Mouse (Mus musculus): ENCODE measurements around the gene Nsf. TPM values are rescaled to one million over a fixed set of nuclear protein-coding genes. Genes with fewer than 3 reads are reported as not detected.

The Nsf gene
- polyA plus RNA-seq, 1 experiment from 2014 or later: 49.7 TPM

GRCm38 (mm10) chr11:103827201-103827600 lies 126.7 kb downstream of the Nsf start:
- no peak overlapping the region for H3K4me3 ChIP-seq
- H3K27me3 ChIP-seq: no peaks in the 10 kb centered on the region
- ATAC-seq (ENCODE audit: insufficient number of reproducible peaks, low FRiP score, low TSS enrichment, low read depth): no peak
- H3K4me2 ChIP-seq: no peak overlapping the region
- no peak overlapping the region for H3K27ac ChIP-seq
- no peaks in the 10 kb centered on the region for H3K4me1 ChIP-seq
- WGBS: 81% methylated on average over 6 of the region's 6 CpGs
- no peak overlapping the region for H3K9ac ChIP-seq
- H3K36me3 ChIP-seq: peaks cover 46% of the 10 kb centered on the region
- no peaks in the 10 kb centered on the region for H3K9me3 ChIP-seq

DNA sequence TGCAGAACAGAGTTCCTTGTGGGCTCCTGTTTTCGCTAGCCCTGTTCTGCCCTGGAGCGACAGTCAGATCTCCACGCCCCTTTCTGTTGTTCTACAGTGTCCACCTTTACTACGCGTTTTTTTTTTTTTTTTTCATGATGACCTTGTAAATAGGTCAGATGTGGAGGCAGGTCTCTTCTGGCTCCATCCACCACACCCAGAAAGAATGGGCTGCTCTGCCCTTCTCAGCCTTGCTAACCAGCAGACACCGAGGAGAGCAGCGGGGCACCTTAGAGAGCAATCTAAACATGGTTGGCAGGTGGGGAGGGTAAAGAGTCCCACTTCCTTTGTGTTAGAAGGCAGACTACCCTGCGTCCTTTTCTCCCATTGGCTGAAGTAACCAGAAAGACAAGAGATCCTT lies 137.1 kb downstream of the Nsf start:
- 75% methylated on average over 8 of the region's 8 CpGs for WGBS
- Histone ChIP-seq H3K9ac (no peak overlapping the region), H3K4me3 (no peak overlapping the region), H3K36me3 (peaks cover 14% of the 10 kb centered on the region), H3K4me2 (no peak overlapping the region), H3K4me1 (no peaks in the 10 kb centered on the region), H3K27me3 (peaks cover 13% of the 10 kb centered on the region), H3K9me3 (no peaks in the 10 kb centered on the region), H3K27ac (no peak overlapping the region)
- ATAC-seq (ENCODE audit: insufficient number of reproducible peaks, low FRiP score, low TSS enrichment, low read depth): no peak

DNA sequence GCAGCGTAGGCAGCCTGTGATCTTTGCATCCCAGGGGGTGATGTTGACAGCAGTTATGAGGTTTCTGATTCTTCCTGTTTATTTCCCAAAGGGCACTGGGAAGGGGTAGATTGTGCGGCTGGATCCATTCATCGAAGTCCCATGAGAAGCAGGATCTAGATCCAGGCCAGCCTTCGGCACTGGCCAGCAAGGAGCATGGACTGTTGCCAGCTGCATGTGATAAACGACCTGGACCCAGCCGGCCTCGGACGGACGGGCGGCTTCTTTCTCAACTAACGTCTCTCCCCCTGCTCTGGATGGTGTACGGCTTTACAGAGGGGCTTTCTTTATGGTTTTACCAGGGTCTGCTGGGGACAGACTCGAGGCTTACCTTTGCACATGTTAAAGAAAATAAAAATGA lies 137.9 kb downstream of the Nsf start:
- Histone ChIP-seq H3K9me3 (no peaks in the 10 kb centered on the region), H3K4me2 (no peak overlapping the region), H3K36me3 (peaks cover 9% of the 10 kb centered on the region), H3K4me1 (no peaks in the 10 kb centered on the region; the same call in 1 of the 2 replicates), H3K4me3 (no peak overlapping the region), H3K27ac (no peak overlapping the region), H3K9ac (no peak overlapping the region), H3K27me3 (peaks cover 20% of the 10 kb centered on the region)
- 38% methylated on average over 13 of the region's 13 CpGs for WGBS
- no peak for ATAC-seq (ENCODE audit: insufficient number of reproducible peaks, low FRiP score, low TSS enrichment, low read depth)

GRCm38 (mm10) chr11:103814808-103815207 lies 139.0 kb downstream of the Nsf start:
- Histone ChIP-seq H3K4me2 (no peak overlapping the region), H3K9me3 (no peaks in the 10 kb centered on the region), H3K4me3 (no peak overlapping the region), H3K9ac (no peak overlapping the region), H3K27me3 (peaks cover 32% of the 10 kb centered on the region), H3K4me1 (peaks cover 9% of the 10 kb centered on the region), H3K36me3 (peaks cover 7% of the 10 kb centered on the region; the same call in 1 of the 2 replicates), H3K27ac (no peak overlapping the region)
- ATAC-seq (ENCODE audit: insufficient number of reproducible peaks, low FRiP score, low TSS enrichment, low read depth): no peak
- WGBS: 33% methylated on average over 3 of the region's 3 CpGs

- WGBS: 70% methylated on average over 25 of the region's 25 CpGs
- H3K36me3 ChIP-seq: no peaks in the 10 kb centered on the region
- ATAC-seq (ENCODE audit: insufficient number of reproducible peaks, low FRiP score, low TSS enrichment, low read depth): no peak
- no peak overlapping the region for H3K4me2 ChIP-seq
- no peak overlapping the region for H3K4me3 ChIP-seq
- no peak overlapping the region for H3K9ac ChIP-seq
- no peaks in the 10 kb centered on the region for H3K9me3 ChIP-seq
- H3K27ac ChIP-seq: no peak overlapping the region
- peaks cover 60% of the 10 kb centered on the region for H3K27me3 ChIP-seq
- peaks cover 21% of the 10 kb centered on the region for H3K4me1 ChIP-seq
These were observed 142.6 kb downstream of the Nsf start for GRCm38 (mm10) chr11:103811246-103811645.

DNA sequence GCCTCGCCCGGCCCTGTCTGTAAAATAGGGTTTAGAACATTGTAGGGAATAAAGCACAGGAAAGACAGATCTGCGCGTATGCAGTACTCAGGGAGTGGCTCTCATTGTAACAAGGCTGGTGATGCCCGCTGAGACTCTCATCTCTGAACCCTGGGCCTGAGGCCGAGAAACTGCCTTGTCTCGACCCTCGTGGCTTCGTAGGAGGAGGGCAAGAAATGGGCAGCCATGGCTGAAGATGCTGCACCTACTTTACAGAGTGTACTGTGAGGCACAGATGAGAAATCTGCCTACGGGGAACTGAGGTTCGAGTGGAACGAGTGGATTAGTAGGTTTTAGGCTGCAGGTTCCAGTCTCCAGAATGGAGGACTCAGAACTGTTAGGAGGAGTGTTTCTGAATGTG lies 143.2 kb downstream of the Nsf start:
- Histone ChIP-seq H3K27ac (no peak overlapping the region), H3K9ac (no peak overlapping the region), H3K9me3 (no peaks in the 10 kb centered on the region), H3K36me3 (no peaks in the 10 kb centered on the region), H3K4me3 (peak overlapping the region; percentile 52), H3K4me2 (peak overlapping the region; percentile 97), H3K27me3 (peaks cover 60% of the 10 kb centered on the region), H3K4me1 (peaks cover 21% of the 10 kb centered on the region)
- WGBS: 30% methylated on average over 12 of the region's 12 CpGs
- ATAC-seq (ENCODE audit: insufficient number of reproducible peaks, low FRiP score, low TSS enrichment, low read depth): no peak

- Histone ChIP-seq H3K36me3 (no peaks in the 10 kb centered on the region), H3K27me3 (peaks cover 60% of the 10 kb centered on the region), H3K4me3 (peak overlapping the region; percentile 52), H3K9me3 (no peaks in the 10 kb centered on the region), H3K4me2 (peak overlapping the region; percentile 97), H3K9ac (peak overlapping the region; percentile 52; the same call in 1 of the 2 replicates), H3K4me1 (peaks cover 21% of the 10 kb centered on the region), H3K27ac (no peak overlapping the region)
- WGBS: under 1% methylated on average over 85 of the region's 107 CpGs
- ATAC-seq (ENCODE audit: insufficient number of reproducible peaks, low FRiP score, low TSS enrichment, low read depth): no peak
These were observed 144.0 kb downstream of the Nsf start for GRCm38 (mm10) chr11:103809611-103810598.

DNA sequence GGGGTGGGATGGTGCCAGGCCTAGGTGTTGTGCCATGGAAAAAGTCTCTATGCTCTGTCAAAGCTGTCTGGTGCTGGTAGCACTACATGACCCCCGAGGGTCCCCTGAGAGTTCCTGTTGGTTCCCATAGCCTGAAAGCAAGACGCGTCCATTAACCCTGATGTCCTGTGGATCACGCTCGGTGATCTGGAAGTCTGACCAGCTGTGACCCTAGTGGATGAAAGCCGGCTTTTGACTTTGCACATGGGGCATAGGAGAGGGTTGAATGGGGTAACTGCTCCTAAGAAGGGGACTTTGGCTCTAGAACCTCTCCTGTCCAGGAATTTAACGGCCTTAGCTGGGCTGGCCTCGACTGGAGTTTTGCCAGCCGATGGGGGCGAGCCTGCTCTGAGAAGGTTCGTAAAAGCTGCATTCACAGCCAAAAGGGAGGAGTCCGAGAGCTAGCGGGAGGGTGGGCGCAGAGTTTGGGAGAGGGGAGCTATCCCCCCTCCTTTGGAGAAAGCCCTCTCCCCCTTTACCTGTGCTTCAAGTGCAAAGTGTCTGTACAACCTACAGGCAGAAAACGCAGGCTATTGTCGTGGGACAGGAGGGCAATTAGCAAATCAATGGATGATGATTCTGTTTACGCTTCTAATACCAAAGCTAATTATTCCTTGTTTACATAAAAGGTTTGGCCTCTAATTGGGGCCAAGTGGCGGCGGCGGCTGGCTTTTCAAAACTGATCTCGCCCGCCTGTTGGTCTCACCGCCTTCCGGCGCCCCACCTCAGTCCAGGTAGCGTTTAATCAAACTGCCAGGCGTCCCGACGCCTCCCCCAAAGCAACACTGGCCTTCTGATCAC lies 144.9 kb downstream of the Nsf start:
- H3K9ac ChIP-seq: no peak overlapping the region
- peaks cover 21% of the 10 kb centered on the region for H3K4me1 ChIP-seq
- H3K27me3 ChIP-seq: peaks cover 60% of the 10 kb centered on the region
- H3K36me3 ChIP-seq: no peaks in the 10 kb centered on the region
- WGBS: 7% methylated on average over 29 of the region's 29 CpGs
- H3K27ac ChIP-seq: no peak overlapping the region
- H3K4me3 ChIP-seq: peak overlapping the region; percentile 52
- no peaks in the 10 kb centered on the region for H3K9me3 ChIP-seq
- H3K4me2 ChIP-seq: peak overlapping the region; percentile 97
- no peak for ATAC-seq (ENCODE audit: insufficient number of reproducible peaks, low FRiP score, low TSS enrichment, low read depth)

DNA sequence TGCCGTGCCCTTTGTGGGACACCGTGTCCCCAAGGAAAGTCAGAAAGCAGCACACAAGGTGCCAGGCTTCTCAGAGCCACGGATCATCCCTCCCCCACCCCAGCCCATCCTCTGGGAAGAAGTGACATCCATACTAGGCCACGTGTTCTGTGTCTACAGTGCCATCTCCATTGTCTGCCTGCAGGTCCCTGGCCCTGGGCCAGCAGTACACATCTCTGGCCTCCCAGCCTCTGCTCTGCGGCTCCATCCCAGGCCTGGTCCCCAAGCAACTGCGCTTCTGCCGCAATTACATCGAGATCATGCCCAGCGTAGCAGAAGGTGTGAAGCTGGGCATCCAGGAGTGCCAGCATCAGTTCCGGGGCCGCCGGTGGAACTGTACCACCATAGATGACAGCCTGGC lies 145.9 kb downstream of the Nsf start:
- ATAC-seq (ENCODE audit: insufficient number of reproducible peaks, low FRiP score, low TSS enrichment, low read depth): no peak

DNA sequence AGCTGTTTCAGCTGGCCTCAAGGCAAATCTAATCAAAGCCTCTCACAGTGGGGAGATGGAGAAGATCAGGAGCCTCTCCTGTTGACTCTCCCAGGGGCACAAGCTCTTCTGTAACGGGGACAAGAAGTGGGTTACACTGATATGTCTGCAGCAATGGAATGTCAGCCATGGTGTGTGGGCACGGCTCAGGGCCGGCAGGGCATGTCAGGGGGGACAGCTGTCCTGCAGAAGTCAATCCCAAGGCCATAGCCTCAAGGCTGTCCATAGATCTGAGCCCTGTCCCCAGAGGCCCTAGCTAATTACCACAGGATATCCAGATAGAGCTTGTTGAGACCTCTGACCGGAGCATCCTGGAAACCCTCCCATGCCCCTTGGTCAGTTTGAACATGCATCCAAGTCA lies 149.1 kb downstream of the Nsf start:
- Histone ChIP-seq H3K9me3 (no peaks in the 10 kb centered on the region), H3K4me3 (no peak overlapping the region), H3K36me3 (no peaks in the 10 kb centered on the region), H3K27ac (no peak overlapping the region), H3K9ac (no peak overlapping the region), H3K4me2 (no peak overlapping the region), H3K27me3 (peaks cover 28% of the 10 kb centered on the region), H3K4me1 (peaks cover 14% of the 10 kb centered on the region)
- no peak for ATAC-seq (ENCODE audit: insufficient number of reproducible peaks, low FRiP score, low TSS enrichment, low read depth)
- WGBS: 71% methylated on average over 4 of the region's 4 CpGs

More for the DNA sequence above, 145.9 kb downstream of the Nsf start:
- H3K27ac ChIP-seq: no peak overlapping the region
- H3K36me3 ChIP-seq: no peaks in the 10 kb centered on the region
- H3K9me3 ChIP-seq: no peaks in the 10 kb centered on the region
- 40% methylated on average over 12 of the region's 12 CpGs for WGBS
- no peak overlapping the region for H3K4me3 ChIP-seq
- H3K4me2 ChIP-seq: no peak overlapping the region
- peaks cover 21% of the 10 kb centered on the region for H3K4me1 ChIP-seq
- H3K9ac ChIP-seq: no peak overlapping the region
- peaks cover 58% of the 10 kb centered on the region for H3K27me3 ChIP-seq

DNA sequence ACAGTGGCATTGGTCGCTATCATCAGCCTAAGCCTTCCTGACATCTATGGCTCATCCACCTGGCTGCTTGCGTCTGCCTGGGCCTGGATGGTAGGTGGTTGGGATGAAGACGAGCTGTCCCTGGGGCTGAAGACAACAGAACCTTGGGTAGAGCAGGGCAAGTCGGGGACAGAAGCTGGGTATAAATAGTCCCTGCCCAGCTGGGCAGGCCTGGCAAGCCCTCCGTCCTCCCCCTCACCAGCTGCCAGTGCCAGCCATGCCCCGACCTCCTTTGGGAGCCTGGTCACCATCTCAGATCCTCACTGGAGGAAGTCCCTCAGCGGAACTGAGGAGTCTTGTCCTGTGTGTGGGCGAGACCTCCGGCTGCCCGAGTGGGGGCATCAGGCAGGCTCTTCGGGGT lies 149.7 kb downstream of the Nsf start:
- no peak for ATAC-seq (ENCODE audit: insufficient number of reproducible peaks, low FRiP score, low TSS enrichment, low read depth)
- no peak overlapping the region for H3K4me2 ChIP-seq
- no peak overlapping the region for H3K4me3 ChIP-seq
- H3K27ac ChIP-seq: no peak overlapping the region
- H3K9me3 ChIP-seq: no peaks in the 10 kb centered on the region
- no peaks in the 10 kb centered on the region for H3K36me3 ChIP-seq
- peaks cover 10% of the 10 kb centered on the region for H3K4me1 ChIP-seq
- H3K27me3 ChIP-seq: peaks cover 21% of the 10 kb centered on the region
- no peak overlapping the region for H3K9ac ChIP-seq
- 89% methylated on average over 11 of the region's 11 CpGs for WGBS

- ATAC-seq (ENCODE audit: insufficient number of reproducible peaks, low FRiP score, low TSS enrichment, low read depth): no peak; the same call in 1 of the 2 replicates
- no peaks in the 10 kb centered on the region for H3K36me3 ChIP-seq
These were observed 152.7 kb downstream of the Nsf start for GRCm38 (mm10) chr11:103801128-103801527.

More at GRCm38 (mm10) chr11:103801128-103801527, 152.7 kb downstream of the Nsf start:
- Histone ChIP-seq H3K4me2 (no peak overlapping the region), H3K4me3 (no peak overlapping the region), H3K9ac (no peak overlapping the region), H3K4me1 (0 out of 2 replicates have a peak, but pooled peaks cover 4% of the 10 kb centered on the region), H3K9me3 (no peaks in the 10 kb centered on the region), H3K27me3 (peaks cover 13% of the 10 kb centered on the region), H3K27ac (no peak overlapping the region; the same call in 1 of the 2 replicates)
- 56% methylated on average over 9 of the region's 9 CpGs for WGBS
